Comparison of ENCODE assay signal across 7 mouse cellular contexts in genomic region chr6:91659841-91660509, GRCm38 (mm10). TPM values are rescaled to one million over a fixed set of nuclear protein-coding genes. Genes with fewer than 3 reads are reported as not detected.
A peak's percentile ranks its signal among the peaks of the same experiment; 100 is the strongest.
DNase-seq lines count a peak whose midpoint lies in the region; ATAC-seq and TF ChIP-seq lines count a peak whose summit lies in the region.

No protein-coding gene starts in this region.

- no peak overlapping the region for H3K4me2 ChIP-seq in CH12.LX (ENCODE audit: insufficient read depth, low read depth, poor library complexity, severe bottlenecking)
- H3K4me2 ChIP-seq in heart, embryonic 13.5 days: no peak overlapping the region
- no peak overlapping the region for H3K4me2 ChIP-seq in stomach, embryonic 16.5 days (ENCODE audit: low read depth, low read length)

- no peak overlapping the region for H3K27ac ChIP-seq in CH12.LX (ENCODE audit: insufficient read depth, low read depth)
- H3K27ac ChIP-seq in heart, embryonic 13.5 days (replicated peaks): peak overlapping the region; percentile 13; the same call in 1 of the 2 replicates
- 0 out of 2 replicates have a peak overlapping the region, but pooled peaks have one; percentile 5 for H3K27ac ChIP-seq in limb, embryonic 10.5 days
- H3K27ac ChIP-seq in stomach, embryonic 16.5 days (ENCODE audit: low read length): no peak overlapping the region

- no peaks in the 10 kb centered on the region for H3K27me3 ChIP-seq in CH12.LX (replicated peaks)
- H3K27me3 ChIP-seq in heart, embryonic 13.5 days (replicated peaks): no peaks in the 10 kb centered on the region
- H3K27me3 ChIP-seq in limb, embryonic 10.5 days (ENCODE audit: low read depth, poor library complexity, severe bottlenecking): no peaks in the 10 kb centered on the region
- no peaks in the 10 kb centered on the region for H3K27me3 ChIP-seq in stomach, embryonic 16.5 days (ENCODE audit: control insufficient read depth, insufficient read depth, low read length)

- peak; percentile 7 to 19 for DNase-seq in B cell, adult 2 months
- DNase-seq in CH12.LX (ENCODE audit: extremely low read depth): peak; percentile 24
- no peak for DNase-seq in limb, embryonic 10.5 days (ENCODE audit: low spot score)
- DNase-seq in cerebellum, adult 9-10 months: no peak
- no peak for DNase-seq in urinary bladder, postnatal 4 days (ENCODE audit: low spot score in 2 of 2)

- no peak for TF ChIP-seq RAD21 in CH12.LX (IDR thresholded peaks at IDR 0.05; ENCODE audit: low read depth, low read length)

- WGBS in heart, embryonic 13.5 days: 69% methylated on average over 2 of the region's 2 CpGs
- WGBS in limb, embryonic 10.5 days: 54% methylated on average over 2 of the region's 2 CpGs
- 45% methylated on average over 2 of the region's 2 CpGs for WGBS in stomach, embryonic 16.5 days

- no peak overlapping the region for H3K9ac ChIP-seq in CH12.LX (ENCODE audit: insufficient read depth, low read depth)
- H3K9ac ChIP-seq in heart, embryonic 13.5 days: no peak overlapping the region; the same call in 1 of the 2 replicates
- no peak overlapping the region; the same call in 1 of the 2 replicates for H3K9ac ChIP-seq in stomach, embryonic 16.5 days (ENCODE audit: low read length)

- in situ Hi-C loops in CH12.LX (cut with MboI; ENCODE audit: low pct_ligation_motif_present, low pct_unique_long_range_greater_than_20kb, low sequenced_read_pairs): no loop called here

- no peak for TF ChIP-seq EP300 in CH12.LX (IDR thresholded peaks at IDR 0.05; ENCODE audit: low read length)

- no peak for TF ChIP-seq POLR2A in CH12.LX (IDR thresholded peaks at IDR 0.05; ENCODE audit: low read depth, low read length)

- H3K4me3 ChIP-seq in CH12.LX (replicated peaks in 1 of 3; ENCODE audit: low read depth in 2 of 3, low read length in 2 of 3, poor library complexity in 1 of 3): no peak overlapping the region
- H3K4me3 ChIP-seq in heart, embryonic 13.5 days: no peak overlapping the region
- H3K4me3 ChIP-seq in limb, embryonic 10.5 days: no peak overlapping the region
- no peak overlapping the region for H3K4me3 ChIP-seq in stomach, embryonic 16.5 days (replicated peaks; ENCODE audit: low read length)

- H3K36me3 ChIP-seq in CH12.LX (replicated peaks in 1 of 2; ENCODE audit: control insufficient read depth in 1 of 2, insufficient read depth in 1 of 2, low read length in 1 of 2): no peaks in the 10 kb centered on the region
- no peaks in the 10 kb centered on the region for H3K36me3 ChIP-seq in heart, embryonic 13.5 days
- no peaks in the 10 kb centered on the region for H3K36me3 ChIP-seq in limb, embryonic 10.5 days
- no peaks in the 10 kb centered on the region for H3K36me3 ChIP-seq in stomach, embryonic 16.5 days (ENCODE audit: control insufficient read depth, insufficient read depth, low read length)

- peaks cover 2 to 25% of the 10 kb centered on the region in 2 experiments; a peak in 3 of 4 replicates for H3K4me1 ChIP-seq in CH12.LX (ENCODE audit: control insufficient read depth in 1 of 2, insufficient read depth in 2 of 2)
- H3K4me1 ChIP-seq in heart, embryonic 13.5 days: peaks cover 41% of the 10 kb centered on the region
- peaks cover 18% of the 10 kb centered on the region for H3K4me1 ChIP-seq in limb, embryonic 10.5 days
- peaks cover 8% of the 10 kb centered on the region; the same call in 1 of the 2 replicates for H3K4me1 ChIP-seq in stomach, embryonic 16.5 days (ENCODE audit: control insufficient read depth, insufficient read depth, low read length)

- no peaks in the 10 kb centered on the region for H3K79me2 ChIP-seq in CH12.LX (replicated peaks; ENCODE audit: control insufficient read depth, extremely low read depth, insufficient read depth, poor library complexity, severe bottlenecking)

- no peak for TF ChIP-seq CTCF in CH12.LX (conservative IDR thresholded peaks at IDR 0.05 in 1 of 2, IDR thresholded peaks at IDR 0.05 in 1 of 2; ENCODE audit: low read depth in 2 of 2, low read length in 2 of 2)

- no peaks in the 10 kb centered on the region for H3K9me3 ChIP-seq in CH12.LX (replicated peaks; ENCODE audit: low read length)
- no peaks in the 10 kb centered on the region for H3K9me3 ChIP-seq in heart, embryonic 13.5 days
- H3K9me3 ChIP-seq in limb, embryonic 10.5 days (replicated peaks): no peaks in the 10 kb centered on the region
- no peaks in the 10 kb centered on the region for H3K9me3 ChIP-seq in stomach, embryonic 16.5 days (replicated peaks; ENCODE audit: control insufficient read depth, low read length)

- no peak for ATAC-seq in heart, embryonic 13.5 days (ENCODE audit: extremely low read depth, insufficient number of reproducible peaks, low FRiP score, low TSS enrichment)
- ATAC-seq in stomach, embryonic 16.5 days (ENCODE audit: insufficient read depth, low FRiP score): peak; percentile 49; the same call in 1 of the 2 replicates

- dilution Hi-C loops in CH12.LX (cut with MboI; ENCODE audit: extremely low pct_ligation_motif_present, extremely low pct_unique_long_range_greater_than_20kb, low sequenced_read_pairs): no loop called here

TF ChIP-seq in CH12.LX, 34 proteins besides CTCF, POLR2A, EP300 and RAD21:
- no peak for TF ChIP-seq CHD2 (IDR thresholded peaks at IDR 0.05; ENCODE audit: low read length)
- no peak for TF ChIP-seq MXI1 (IDR thresholded peaks at IDR 0.05; ENCODE audit: low read depth, low read length)
- no peak for TF ChIP-seq MAX (IDR thresholded peaks at IDR 0.05; ENCODE audit: low read length)
- no peak for TF ChIP-seq E2F4 (IDR thresholded peaks at IDR 0.05; ENCODE audit: insufficient replicate concordance, low read depth, low read length)
- no peak for TF ChIP-seq ELF1 (IDR thresholded peaks at IDR 0.05; ENCODE audit: low read depth, low read length)
- TF ChIP-seq UBTF (IDR thresholded peaks at IDR 0.05; ENCODE audit: low read depth, low read length): no peak
- no peak for TF ChIP-seq TBP (conservative IDR thresholded peaks at IDR 0.05; ENCODE audit: low read depth, low read length)
- TF ChIP-seq MAFK (IDR thresholded peaks at IDR 0.05; ENCODE audit: insufficient replicate concordance, low read length): no peak
- no peak for TF ChIP-seq ZMIZ1 (IDR thresholded peaks at IDR 0.05; ENCODE audit: low read depth, low read length)
- no peak for TF ChIP-seq MEF2A (IDR thresholded peaks at IDR 0.05; ENCODE audit: borderline replicate concordance, low read depth, low read length)
- no peak for TF ChIP-seq NELFE (IDR thresholded peaks at IDR 0.05; ENCODE audit: low read depth, low read length)
- TF ChIP-seq ETS1 (conservative IDR thresholded peaks at IDR 0.05; ENCODE audit: low read depth, low read length): no peak
- no peak for TF ChIP-seq PAX5 (IDR thresholded peaks at IDR 0.05; ENCODE audit: low read length)
- no peak for TF ChIP-seq USF1 (IDR thresholded peaks at IDR 0.05; ENCODE audit: low read depth, low read length)
- TF ChIP-seq SIN3A (IDR thresholded peaks at IDR 0.05; ENCODE audit: low read length): no peak
- TF ChIP-seq JUND (conservative IDR thresholded peaks at IDR 0.05; ENCODE audit: low read depth, low read length): no peak
- no peak for TF ChIP-seq POLR2AphosphoS2 (IDR thresholded peaks at IDR 0.05; ENCODE audit: low read depth, low read length)
- no peak for TF ChIP-seq SMC3 (IDR thresholded peaks at IDR 0.05; ENCODE audit: low read depth, low read length)
- no peak for TF ChIP-seq RCOR1 (conservative IDR thresholded peaks at IDR 0.05; ENCODE audit: low read depth, low read length)
TF ChIP-seq in CH12.LX: peak in this region for 0.

RNA-seq across cellular contexts. Expression of gene Slc6a6, which starts 23.9 kb away (rescaled TPM):
- total RNA-seq in CH12.LX (2012; rRNA removed) (28.9 and 31.3 TPM in 2 replicates), CH12.LX (2014; rRNA removed) (28.4 and 30.1 TPM in 2 replicates)
- 42.6 and 56.0 TPM in 2 replicates for polyA plus RNA-seq in CH12.LX (2012; ENCODE audit: insufficient read length, low read depth)
- polyA plus RNA-seq in heart, embryonic 13.5 days (2015; fragmentation: Nextera tagmentation; extraction: Ambion mirVana): 59.4 and 60.0 TPM in 2 replicates
- 45.0 and 49.7 TPM in 2 replicates for polyA plus RNA-seq in limb, embryonic 10.5 days (2016; fragmentation: Nextera tagmentation; extraction: Ambion mirVana)
- 54.4 and 59.5 TPM in 2 replicates for polyA plus RNA-seq in stomach, embryonic 16.5 days (2015; fragmentation: Nextera tagmentation; extraction: Ambion mirVana)

Comparison
In these comparisons a context has a peak if more than half of its experiments do, and no peak if none do; other contexts are left out.
1. DNase-seq: peak in B cell, adult 2 months (2 of 2) and CH12.LX (single experiment); none in limb, embryonic 10.5 days (single experiment), cerebellum, adult 9-10 months (single experiment) and urinary bladder, postnatal 4 days (0 of 2).
2. H3K27ac ChIP-seq: peak in heart, embryonic 13.5 days (single experiment) and limb, embryonic 10.5 days (single experiment); none in CH12.LX (single experiment) and stomach, embryonic 16.5 days (single experiment).